Mouse (Mus musculus) gastrocnemius, adult 2 months (tissue): ENCODE data around the gene Trmt112. TPM values are rescaled to one million over a fixed set of nuclear protein-coding genes. Genes with fewer than 3 reads are reported as not detected.

Source experiments
- DNase-seq: peaks from one replicate; pipeline ENCODE4 v3.0.0; 2022
- H3K27ac ChIP-seq: fragments of 200-600 bp; 2 replicates; pipeline ENCODE4 v1.8.1; 2022; ENCODE audit warnings: mild to moderate bottlenecking
- H3K4me3 ChIP-seq: fragments of 200-600 bp; 2 replicates; pipeline ENCODE4 v1.8.1; 2022; ENCODE audit warnings: mild to moderate bottlenecking, moderate library complexity
- CTCF ChIP-seq: fragments of 200-600 bp; IDR thresholded peaks from 2 replicates; pipeline ENCODE4 v1.8.1; 2022; ENCODE audit warnings: antibody characterized with exemption, mild to moderate bottlenecking, moderate library complexity
- intact Hi-C: fragments of 180-260 bp; cut with DNase I; formaldehyde crosslinking; loops from one replicate; pipeline ENCODE4 v1.15.1; 2025
- long read RNA-seq, 2 experiments: library from polyadenylated mRNA; stranded (forward); transcript quantifications; one replicate each; pipeline ENCODE4 v2.0.0; 2021
- total RNA-seq, 2 experiments: library from RNA; stranded (reverse); gene quantifications; 2 replicates each; pipeline ENCODE4 v1.2.3; 2021

Gene Trmt112
- 10 to 100 TPM; 32.7 to 41.3 TPM for total RNA-seq
- long read RNA-seq, experiment 1, transcript Trmt112-202 (4 exons, 985 nt): major isoform, 28 of 28 reads
- long read RNA-seq, experiment 1, partial matches to known transcripts: 0 of 28 reads
- long read RNA-seq, experiment 1, other reads (novel, unspliced or antisense): 0 of 28 reads
- long read RNA-seq, experiment 2, transcript Trmt112-202 (4 exons, 985 nt): major isoform, 29 of 29 reads
- long read RNA-seq, experiment 2, partial matches to known transcripts: 0 of 29 reads
- long read RNA-seq, experiment 2, other reads (novel, unspliced or antisense): 0 of 29 reads

- intact Hi-C loops: loop anchor here (5.0 kb wide), 1 partner anchor 72 kb away; no protein-coding TSS in a partner anchor
- Histone ChIP-seq H3K4me3 (peak within 1 kb of the TSS; percentile 91), H3K27ac (peak within 1 kb of the TSS; percentile 99)
- no peak for TF ChIP-seq CTCF
- peak; percentile 93 for DNase-seq
Measured at GRCm38 (mm10) chr19:6909507-6910289, at the start of gene Trmt112, which contains the start of gene Prdx5. TSS of gene Trmt112 (plus strand) at chr19:6909698. TSS of gene Prdx5 (minus strand) at chr19:6910106.

- TF ChIP-seq CTCF: no peak
- intact Hi-C loops: no loop called here
- Histone ChIP-seq H3K4me3 (no peak overlapping the region), H3K27ac (no peak overlapping the region)
- no peak for DNase-seq
Measured at GRCm38 (mm10) chr19:6859971-6860370, 49.5 kb upstream of the Trmt112 start.

- H3K4me3 ChIP-seq: no peak overlapping the region
- no peak overlapping the region for H3K27ac ChIP-seq
- DNase-seq: no peak
- no peak for TF ChIP-seq CTCF
- intact Hi-C loops: no loop called here
Measured at GRCm38 (mm10) chr19:6860706-6861105, 48.8 kb upstream of the Trmt112 start.

GRCm38 (mm10) chr19:6861451-6861850 lies 48.0 kb upstream of the Trmt112 start:
- DNase-seq: no peak
- intact Hi-C loops: no loop called here
- H3K27ac ChIP-seq: no peak overlapping the region
- no peak for TF ChIP-seq CTCF
- no peak overlapping the region for H3K4me3 ChIP-seq

GRCm38 (mm10) chr19:6869355-6869754 lies 40.1 kb upstream of the Trmt112 start:
- no peak for TF ChIP-seq CTCF
- Histone ChIP-seq H3K27ac (peak overlapping the region; percentile 82), H3K4me3 (peak overlapping the region; percentile 69)
- peak; percentile 53 for DNase-seq
- intact Hi-C loops: no loop called here

- TF ChIP-seq CTCF: peak; percentile 46
- no peak overlapping the region; the same call in 1 of the 2 replicates for H3K27ac ChIP-seq
- H3K4me3 ChIP-seq: no peak overlapping the region
- intact Hi-C loops: no loop called here
- DNase-seq: peak; percentile 26
Measured at GRCm38 (mm10) chr19:6871574-6872271, 37.8 kb upstream of the Trmt112 start.

GRCm38 (mm10) chr19:6872701-6873100 lies 36.8 kb upstream of the Trmt112 start:
- Histone ChIP-seq H3K4me3 (no peak overlapping the region), H3K27ac (no peak overlapping the region)
- no peak for DNase-seq
- no peak for TF ChIP-seq CTCF
- intact Hi-C loops: no loop called here

GRCm38 (mm10) chr19:6874257-6874656 lies 35.2 kb upstream of the Trmt112 start:
- intact Hi-C loops: no loop called here

GRCm38 (mm10) chr19:6875834-6876233 lies 33.7 kb upstream of the Trmt112 start:
- Histone ChIP-seq H3K27ac (no peak overlapping the region), H3K4me3 (no peak overlapping the region)
- TF ChIP-seq CTCF: no peak
- no peak for DNase-seq
- intact Hi-C loops: no loop called here

More at GRCm38 (mm10) chr19:6874257-6874656, 35.2 kb upstream of the Trmt112 start:
- DNase-seq: no peak
- H3K4me3 ChIP-seq: no peak overlapping the region
- no peak overlapping the region for H3K27ac ChIP-seq
- no peak for TF ChIP-seq CTCF

- intact Hi-C loops: no loop called here
- DNase-seq: no peak
- H3K27ac ChIP-seq: no peak overlapping the region
- no peak overlapping the region for H3K4me3 ChIP-seq
- no peak for TF ChIP-seq CTCF
Measured at GRCm38 (mm10) chr19:6876799-6877198, 32.7 kb upstream of the Trmt112 start.

GRCm38 (mm10) chr19:6877965-6878364 lies 31.5 kb upstream of the Trmt112 start:
- DNase-seq: no peak
- no peak overlapping the region for H3K4me3 ChIP-seq
- TF ChIP-seq CTCF: no peak
- no peak overlapping the region for H3K27ac ChIP-seq
- intact Hi-C loops: no loop called here

- no peak overlapping the region for H3K27ac ChIP-seq
- no peak for TF ChIP-seq CTCF
- no peak overlapping the region for H3K4me3 ChIP-seq
- DNase-seq: no peak
- intact Hi-C loops: no loop called here
Measured at GRCm38 (mm10) chr19:6892512-6892911, 17.0 kb upstream of the Trmt112 start.
